Mouse (Mus musculus): ENCODE data around the gene Abca8a. TPM values are rescaled to one million over a fixed set of nuclear protein-coding genes. Genes with fewer than 3 reads are reported as not detected.

Gene Abca8a
- polyA plus RNA-seq (2014; fragmentation: Nextera tagmentation; extraction: Ambion mirVana) = not detected in 2 replicates

DNA sequence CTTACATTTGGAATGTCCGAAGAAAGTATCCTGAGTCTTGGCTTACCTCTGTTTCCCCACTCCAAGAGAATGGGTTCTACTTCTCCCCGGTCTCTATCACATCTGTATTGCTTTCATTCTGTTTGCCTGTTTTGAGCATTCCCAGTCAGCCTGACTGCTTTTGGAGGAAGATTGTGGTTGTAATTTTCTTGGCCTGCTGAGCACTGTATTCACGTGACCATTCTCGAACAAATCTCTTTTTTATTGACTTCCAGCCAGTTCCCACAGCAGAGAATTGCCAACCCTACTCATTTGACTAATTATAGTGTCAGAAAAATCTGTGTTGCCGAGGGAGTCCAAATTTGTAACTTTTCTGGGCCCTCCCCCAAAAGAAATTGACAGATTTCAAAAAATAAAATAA is at the start of gene Abca8a:
Gene Abca8a (minus strand): TSS at position 121 of the 400 bp plus-strand sequence.
- no peaks in the 10 kb centered on the region for H3K4me1 ChIP-seq (ENCODE audit: control insufficient read depth, insufficient read depth, low read length)
- no peaks in the 10 kb centered on the region for H3K27me3 ChIP-seq (ENCODE audit: control insufficient read depth, insufficient read depth, low read length)
- no peak for ATAC-seq (ENCODE audit: insufficient number of reproducible peaks, low FRiP score, low TSS enrichment, low read depth)
- WGBS = 80% methylated on average over 5 of the region's 5 CpGs
- no peak within 1 kb of the TSS for H3K9ac ChIP-seq (ENCODE audit: low read length)
- H3K27ac ChIP-seq (replicated peaks; ENCODE audit: low read depth, low read length) = no peak within 1 kb of the TSS
- no peaks in the 10 kb centered on the region for H3K36me3 ChIP-seq (ENCODE audit: control insufficient read depth, insufficient read depth, low read length)
- H3K4me3 ChIP-seq (ENCODE audit: low read depth, low read length) = no peak within 1 kb of the TSS
- no peak for DNase-seq (ENCODE audit: low spot score)
- H3K4me2 ChIP-seq (ENCODE audit: low read depth, severe bottlenecking) = no peak within 1 kb of the TSS
- H3K9me3 ChIP-seq (ENCODE audit: control insufficient read depth, low read length) = no peaks in the 10 kb centered on the region

DNA sequence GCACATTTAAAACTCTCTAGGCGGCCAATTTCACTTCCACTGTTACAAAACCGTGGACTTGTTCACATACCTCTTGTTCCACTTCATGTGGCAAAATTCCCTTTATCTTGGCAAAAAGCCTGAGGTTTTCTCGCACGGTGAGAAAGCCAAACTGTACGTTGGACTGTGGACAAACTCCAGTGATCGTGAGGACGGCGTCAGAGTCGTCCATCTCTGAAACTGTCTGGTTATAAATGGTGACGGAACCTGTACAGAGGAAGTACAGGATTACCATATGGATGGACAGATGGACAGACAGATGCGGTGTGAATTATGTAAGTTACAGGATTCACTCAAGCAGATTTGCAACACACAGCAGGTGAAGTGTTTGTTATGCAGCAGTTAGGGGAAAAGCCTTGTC is 49.6 kb upstream of the Abca8a start:
- no peaks in the 10 kb centered on the region for H3K9me3 ChIP-seq (ENCODE audit: control insufficient read depth, low read length)
- no peak overlapping the region for H3K27ac ChIP-seq (replicated peaks; ENCODE audit: low read depth, low read length)
- no peak overlapping the region for H3K4me3 ChIP-seq (ENCODE audit: low read depth, low read length)
- ATAC-seq (ENCODE audit: insufficient number of reproducible peaks, low FRiP score, low TSS enrichment, low read depth) (no peak), DNase-seq (ENCODE audit: low spot score) (no peak)
- WGBS = 93% methylated on average over 11 of the region's 11 CpGs
- H3K9ac ChIP-seq (ENCODE audit: low read length) = no peak overlapping the region
- no peaks in the 10 kb centered on the region for H3K27me3 ChIP-seq (ENCODE audit: control insufficient read depth, insufficient read depth, low read length)
- H3K4me1 ChIP-seq (ENCODE audit: control insufficient read depth, insufficient read depth, low read length) = no peaks in the 10 kb centered on the region
- no peak overlapping the region for H3K4me2 ChIP-seq (ENCODE audit: low read depth, severe bottlenecking)
- no peaks in the 10 kb centered on the region for H3K36me3 ChIP-seq (ENCODE audit: control insufficient read depth, insufficient read depth, low read length)

DNA sequence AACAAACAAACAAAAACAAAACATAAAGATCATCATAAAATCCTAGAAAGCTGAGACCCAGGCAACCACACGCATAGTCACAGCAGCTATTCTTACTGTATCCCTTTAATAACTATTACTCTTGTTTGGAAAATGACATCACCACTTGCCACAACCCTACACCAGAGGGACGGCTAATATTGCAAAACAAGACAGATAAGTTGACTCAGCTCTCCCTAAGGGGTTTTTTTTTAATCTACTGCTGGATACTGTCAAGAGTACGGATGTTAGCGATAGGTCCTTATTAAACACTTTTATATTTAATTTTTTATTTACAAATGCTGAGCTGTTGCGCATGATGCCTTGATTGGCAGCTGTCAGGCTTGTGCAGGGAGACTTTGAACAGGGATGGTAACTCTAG is 35.0 kb upstream of the Abca8a start:
- H3K4me1 ChIP-seq (ENCODE audit: control insufficient read depth, insufficient read depth, low read length) = no peaks in the 10 kb centered on the region
- H3K27ac ChIP-seq (replicated peaks; ENCODE audit: low read depth, low read length) = no peak overlapping the region
- no peak overlapping the region for H3K4me3 ChIP-seq (ENCODE audit: low read depth, low read length)
- DNase-seq (ENCODE audit: low spot score) (no peak), ATAC-seq (ENCODE audit: insufficient number of reproducible peaks, low FRiP score, low TSS enrichment, low read depth) (no peak)
- WGBS = 91% methylated on average over 5 of the region's 5 CpGs
- no peaks in the 10 kb centered on the region for H3K27me3 ChIP-seq (ENCODE audit: control insufficient read depth, insufficient read depth, low read length)
- no peaks in the 10 kb centered on the region for H3K9me3 ChIP-seq (ENCODE audit: control insufficient read depth, low read length)
- H3K4me2 ChIP-seq (ENCODE audit: low read depth, severe bottlenecking) = no peak overlapping the region
- no peaks in the 10 kb centered on the region for H3K36me3 ChIP-seq (ENCODE audit: control insufficient read depth, insufficient read depth, low read length)
- H3K9ac ChIP-seq (ENCODE audit: low read length) = no peak overlapping the region

DNA sequence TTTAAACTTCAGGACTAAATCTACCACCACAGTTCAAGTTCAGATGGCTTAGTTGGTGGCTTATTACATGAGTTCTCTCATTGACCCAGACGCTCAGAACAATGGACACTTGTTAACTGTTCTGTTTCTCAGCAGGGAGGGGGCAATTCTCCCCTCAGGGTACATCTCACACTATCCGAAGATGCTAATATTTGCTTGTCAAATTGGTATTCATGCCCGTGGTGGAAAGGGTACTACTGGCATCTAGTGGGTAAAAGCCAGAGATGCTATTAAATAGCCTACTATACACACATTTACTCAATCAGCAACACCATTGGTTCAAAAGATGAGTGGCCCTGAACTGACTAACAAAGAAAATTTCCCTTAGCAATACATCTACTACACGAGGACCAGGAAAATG is 15.4 kb upstream of the Abca8a start:
- DNase-seq (ENCODE audit: low spot score) (no peak), ATAC-seq (ENCODE audit: insufficient number of reproducible peaks, low FRiP score, low TSS enrichment, low read depth) (no peak)
- H3K4me3 ChIP-seq (ENCODE audit: low read depth, low read length) = no peak overlapping the region

DNA sequence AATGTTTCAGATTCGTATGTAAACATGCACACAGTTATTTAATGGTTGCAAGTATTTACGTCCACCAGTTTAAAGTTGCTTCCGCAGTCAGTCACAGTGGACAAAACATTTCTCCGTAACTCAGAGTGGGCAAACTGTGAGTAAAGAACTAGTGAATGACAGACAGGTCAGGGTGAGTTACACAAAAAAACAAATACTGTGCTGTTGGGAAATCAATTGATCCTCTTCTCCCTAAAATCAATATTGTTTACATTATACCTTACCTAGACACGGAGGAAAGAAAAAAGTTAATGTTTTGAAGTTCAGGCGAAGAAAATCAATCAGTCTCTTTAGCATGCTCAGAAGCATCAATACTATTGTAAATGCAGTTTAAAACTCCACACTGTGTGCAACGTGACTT is 5.7 kb upstream of the Abca8a start:
- no peaks in the 10 kb centered on the region for H3K9me3 ChIP-seq (ENCODE audit: control insufficient read depth, low read length)

More for the DNA sequence above, 15.4 kb upstream of the Abca8a start:
- no peaks in the 10 kb centered on the region for H3K4me1 ChIP-seq (ENCODE audit: control insufficient read depth, insufficient read depth, low read length)
- no peak overlapping the region for H3K27ac ChIP-seq (replicated peaks; ENCODE audit: low read depth, low read length)
- no peaks in the 10 kb centered on the region for H3K9me3 ChIP-seq (ENCODE audit: control insufficient read depth, low read length)
- H3K36me3 ChIP-seq (ENCODE audit: control insufficient read depth, insufficient read depth, low read length) = no peaks in the 10 kb centered on the region
- WGBS = 77% methylated on average over 4 of the region's 4 CpGs
- H3K4me2 ChIP-seq (ENCODE audit: low read depth, severe bottlenecking) = no peak overlapping the region
- no peaks in the 10 kb centered on the region for H3K27me3 ChIP-seq (ENCODE audit: control insufficient read depth, insufficient read depth, low read length)
- no peak overlapping the region for H3K9ac ChIP-seq (ENCODE audit: low read length)

DNA sequence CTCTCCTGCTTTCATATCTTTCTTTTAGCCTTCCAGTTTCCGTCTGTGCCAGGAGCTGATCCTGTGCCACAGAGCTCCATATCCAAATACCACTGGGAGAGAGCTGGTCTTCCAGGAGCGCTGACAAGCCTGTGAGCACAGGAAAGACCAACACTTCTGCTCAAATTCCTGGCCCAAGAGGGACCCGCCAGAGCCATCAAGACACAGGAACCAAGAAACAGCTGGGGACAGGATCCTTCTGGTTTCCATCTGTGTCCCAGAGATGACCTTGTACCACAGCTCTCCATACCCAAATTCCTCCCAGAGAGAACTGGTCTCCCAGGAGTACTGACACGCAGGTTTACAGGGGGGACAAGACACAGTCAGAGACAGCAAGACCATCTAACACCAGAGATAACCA is 3.1 kb upstream of the Abca8a start:
- no peaks in the 10 kb centered on the region for H3K4me1 ChIP-seq (ENCODE audit: control insufficient read depth, insufficient read depth, low read length)
- H3K9me3 ChIP-seq (ENCODE audit: control insufficient read depth, low read length) = no peaks in the 10 kb centered on the region
- H3K36me3 ChIP-seq (ENCODE audit: control insufficient read depth, insufficient read depth, low read length) = no peaks in the 10 kb centered on the region
- no peak overlapping the region for H3K27ac ChIP-seq (replicated peaks; ENCODE audit: low read depth, low read length)
- WGBS = 76% methylated on average over 4 of the region's 4 CpGs
- no peak overlapping the region for H3K4me3 ChIP-seq (ENCODE audit: low read depth, low read length)
- H3K9ac ChIP-seq (ENCODE audit: low read length) = no peak overlapping the region
- no peak for ATAC-seq (ENCODE audit: insufficient number of reproducible peaks, low FRiP score, low TSS enrichment, low read depth)
- H3K27me3 ChIP-seq (ENCODE audit: control insufficient read depth, insufficient read depth, low read length) = no peaks in the 10 kb centered on the region
- H3K4me2 ChIP-seq (ENCODE audit: low read depth, severe bottlenecking) = no peak overlapping the region
- no peak for DNase-seq (ENCODE audit: low spot score)

More for the DNA sequence above, 5.7 kb upstream of the Abca8a start:
- 88% methylated on average over 7 of the region's 7 CpGs for WGBS
- H3K9ac ChIP-seq (ENCODE audit: low read length) = no peak overlapping the region
- H3K4me2 ChIP-seq (ENCODE audit: low read depth, severe bottlenecking) = no peak overlapping the region
- H3K36me3 ChIP-seq (ENCODE audit: control insufficient read depth, insufficient read depth, low read length) = no peaks in the 10 kb centered on the region
- no peak for ATAC-seq (ENCODE audit: insufficient number of reproducible peaks, low FRiP score, low TSS enrichment, low read depth)
- H3K4me3 ChIP-seq (ENCODE audit: low read depth, low read length) = no peak overlapping the region
- H3K4me1 ChIP-seq (ENCODE audit: control insufficient read depth, insufficient read depth, low read length) = no peaks in the 10 kb centered on the region
- H3K27ac ChIP-seq (replicated peaks; ENCODE audit: low read depth, low read length) = no peak overlapping the region
- DNase-seq (ENCODE audit: low spot score) = no peak
- H3K27me3 ChIP-seq (ENCODE audit: control insufficient read depth, insufficient read depth, low read length) = no peaks in the 10 kb centered on the region

DNA sequence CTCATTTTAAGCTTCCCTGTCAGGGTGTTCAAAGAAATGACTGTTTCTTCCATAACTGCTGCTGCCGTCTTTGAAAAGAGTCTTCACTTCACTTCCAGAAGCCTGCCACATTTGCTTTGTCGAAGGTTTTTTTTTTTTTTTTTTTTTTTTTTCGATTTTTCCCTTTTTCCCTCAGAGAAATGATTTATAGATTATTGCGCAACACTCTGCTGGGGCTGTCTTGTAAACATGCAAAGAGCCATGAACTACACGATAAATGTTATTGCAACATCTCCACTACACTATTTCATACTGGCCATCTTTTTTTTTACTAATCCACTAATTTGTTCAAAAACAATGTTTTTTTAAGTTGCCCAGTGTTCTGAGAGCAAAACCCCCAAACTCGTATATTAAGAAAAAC is 1.7 kb upstream of the Abca8a start:
- ATAC-seq (ENCODE audit: insufficient number of reproducible peaks, low FRiP score, low TSS enrichment, low read depth) (no peak), DNase-seq (ENCODE audit: low spot score) (no peak)
- no peaks in the 10 kb centered on the region for H3K36me3 ChIP-seq (ENCODE audit: control insufficient read depth, insufficient read depth, low read length)
- no peaks in the 10 kb centered on the region for H3K4me1 ChIP-seq (ENCODE audit: control insufficient read depth, insufficient read depth, low read length)
- 85% methylated on average over 6 of the region's 6 CpGs for WGBS
- no peaks in the 10 kb centered on the region for H3K9me3 ChIP-seq (ENCODE audit: control insufficient read depth, low read length)
- H3K9ac ChIP-seq (ENCODE audit: low read length) = no peak overlapping the region
- H3K4me2 ChIP-seq (ENCODE audit: low read depth, severe bottlenecking) = no peak overlapping the region
- H3K27me3 ChIP-seq (ENCODE audit: control insufficient read depth, insufficient read depth, low read length) = no peaks in the 10 kb centered on the region
- no peak overlapping the region for H3K4me3 ChIP-seq (ENCODE audit: low read depth, low read length)
- no peak overlapping the region for H3K27ac ChIP-seq (replicated peaks; ENCODE audit: low read depth, low read length)

DNA sequence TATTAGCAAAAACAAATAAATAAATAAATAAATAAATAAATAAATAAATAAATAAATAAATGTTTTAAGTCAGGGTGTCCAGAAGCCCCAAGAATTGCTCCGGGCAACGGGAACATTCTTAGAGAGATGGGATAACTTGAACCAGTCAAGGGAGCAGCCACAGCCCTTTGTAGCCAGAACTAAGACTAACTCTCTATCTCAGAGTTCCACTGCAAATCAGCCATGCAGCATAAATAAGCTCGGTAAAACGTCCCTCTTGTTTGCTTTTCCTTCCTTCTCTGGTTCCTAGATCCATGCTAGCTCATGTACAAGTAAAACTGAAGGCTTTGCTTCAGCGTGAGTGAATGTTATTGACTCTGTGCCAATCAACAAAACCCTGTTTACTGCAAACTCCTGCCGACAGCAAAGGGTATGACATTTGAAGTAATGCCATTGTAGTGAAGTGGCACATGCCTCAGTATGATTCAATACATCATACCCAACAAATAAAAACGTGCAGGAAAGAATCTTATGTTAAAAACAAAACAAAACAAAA is 865 bp downstream of the Abca8a start:
- no peak for ATAC-seq (ENCODE audit: insufficient number of reproducible peaks, low FRiP score, low TSS enrichment, low read depth)
- 81% methylated on average over 7 of the region's 7 CpGs for WGBS
- Histone ChIP-seq H3K27me3 (ENCODE audit: control insufficient read depth, insufficient read depth, low read length) (no peaks in the 10 kb centered on the region), H3K4me3 (ENCODE audit: low read depth, low read length) (no peak overlapping the region), H3K36me3 (ENCODE audit: control insufficient read depth, insufficient read depth, low read length) (no peaks in the 10 kb centered on the region), H3K27ac (replicated peaks; ENCODE audit: low read depth, low read length) (no peak overlapping the region), H3K4me1 (ENCODE audit: control insufficient read depth, insufficient read depth, low read length) (no peaks in the 10 kb centered on the region), H3K4me2 (ENCODE audit: low read depth, severe bottlenecking) (no peak overlapping the region), H3K9me3 (ENCODE audit: control insufficient read depth, low read length) (no peaks in the 10 kb centered on the region), H3K9ac (ENCODE audit: low read length) (no peak overlapping the region)
- DNase-seq (ENCODE audit: low spot score) = no peak

DNA sequence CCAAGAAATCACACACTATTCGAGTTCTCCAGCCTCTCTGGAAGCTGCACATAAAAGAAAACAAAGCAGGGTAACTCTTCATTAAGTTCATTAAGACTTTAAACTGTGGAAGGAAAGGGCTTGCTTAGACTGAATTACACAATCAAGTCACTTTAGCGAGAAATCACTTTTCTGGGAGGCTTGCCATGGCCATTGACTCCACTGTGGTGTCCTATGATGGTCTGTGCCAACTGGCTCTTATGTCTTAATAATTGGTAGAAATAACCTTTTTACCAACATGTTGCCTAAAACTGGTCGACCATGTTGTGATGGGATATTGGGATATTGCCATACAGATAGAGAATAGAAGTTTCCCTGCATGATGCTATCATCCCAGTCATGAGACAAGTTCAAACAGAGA is 1.5 kb downstream of the Abca8a start:
- no peak overlapping the region for H3K27ac ChIP-seq (replicated peaks; ENCODE audit: low read depth, low read length)
- H3K4me2 ChIP-seq (ENCODE audit: low read depth, severe bottlenecking) = no peak overlapping the region
- no peaks in the 10 kb centered on the region for H3K4me1 ChIP-seq (ENCODE audit: control insufficient read depth, insufficient read depth, low read length)
- DNase-seq (ENCODE audit: low spot score) (no peak), ATAC-seq (ENCODE audit: insufficient number of reproducible peaks, low FRiP score, low TSS enrichment, low read depth) (no peak)
- no peaks in the 10 kb centered on the region for H3K27me3 ChIP-seq (ENCODE audit: control insufficient read depth, insufficient read depth, low read length)
- WGBS = 85% methylated on average over 3 of the region's 3 CpGs
- H3K4me3 ChIP-seq (ENCODE audit: low read depth, low read length) = no peak overlapping the region
- no peak overlapping the region for H3K9ac ChIP-seq (ENCODE audit: low read length)
- H3K9me3 ChIP-seq (ENCODE audit: control insufficient read depth, low read length) = no peaks in the 10 kb centered on the region
- no peaks in the 10 kb centered on the region for H3K36me3 ChIP-seq (ENCODE audit: control insufficient read depth, insufficient read depth, low read length)
